Mouse (Mus musculus): ENCODE data around the gene Tha1.

Tha1 gene

GRCm38 (mm10) chr11:117880977-117881358 lies 7.7 kb upstream of the Tha1 start:
- no peak for DNase-seq (ENCODE audit: low spot score in 2 of 2)

- DNase-seq (ENCODE audit: low spot score in 2 of 2) = no peak
These were observed 7.2 kb upstream of the Tha1 start for GRCm38 (mm10) chr11:117880336-117880976.

- no peak for DNase-seq (ENCODE audit: low spot score in 2 of 2)
These were observed 6.4 kb upstream of the Tha1 start for GRCm38 (mm10) chr11:117879676-117880075.

GRCm38 (mm10) chr11:117878892-117879291 lies 5.6 kb upstream of the Tha1 start:
- no peak for DNase-seq (ENCODE audit: low spot score in 2 of 2)

GRCm38 (mm10) chr11:117877917-117878745 lies 4.8 kb upstream of the Tha1 start:
- no peak for DNase-seq (ENCODE audit: low spot score in 2 of 2)

- no peak for DNase-seq (ENCODE audit: low spot score in 2 of 2)
These were observed 2.4 kb upstream of the Tha1 start for GRCm38 (mm10) chr11:117875681-117876080.

GRCm38 (mm10) chr11:117874419-117874818 lies 1.1 kb upstream of the Tha1 start:
- DNase-seq (ENCODE audit: low spot score in 2 of 2) = no peak

- no peak for DNase-seq (ENCODE audit: low spot score in 2 of 2)
These were observed 1.2 kb downstream of the Tha1 start for GRCm38 (mm10) chr11:117871911-117872584.

- no peak for DNase-seq (ENCODE audit: low spot score in 2 of 2)
These were observed 1.9 kb downstream of the Tha1 start for GRCm38 (mm10) chr11:117871376-117871775.

- peak in 1 of 2 experiments; percentile 72 for DNase-seq (ENCODE audit: low spot score in 2 of 2)
These were observed 2.5 kb downstream of the Tha1 start for GRCm38 (mm10) chr11:117870688-117871365.

GRCm38 (mm10) chr11:117865988-117866387 lies 7.3 kb downstream of the Tha1 start:
- DNase-seq (ENCODE audit: low spot score in 2 of 2) = no peak

- no peak for DNase-seq (ENCODE audit: low spot score in 2 of 2)
These were observed 8.5 kb downstream of the Tha1 start for GRCm38 (mm10) chr11:117864805-117865204.

GRCm38 (mm10) chr11:117863174-117863856 lies 10.0 kb downstream of the Tha1 start:
- DNase-seq (ENCODE audit: low spot score in 2 of 2) = no peak

GRCm38 (mm10) chr11:117860601-117861000 lies 12.7 kb downstream of the Tha1 start, which contains the start of gene Tmem235:
Tmem235 (plus strand) TSS chr11:117860752.
- no peak for DNase-seq (ENCODE audit: low spot score in 2 of 2)

GRCm38 (mm10) chr11:117858392-117858791 lies 14.9 kb downstream of the Tha1 start:
- DNase-seq (ENCODE audit: low spot score in 2 of 2) = no peak

GRCm38 (mm10) chr11:117857462-117857861 lies 15.8 kb downstream of the Tha1 start:
- DNase-seq (ENCODE audit: low spot score in 2 of 2) = no peak

- no peak for DNase-seq (ENCODE audit: low spot score in 2 of 2)
These were observed 17.3 kb downstream of the Tha1 start for GRCm38 (mm10) chr11:117855975-117856374.

- no peak for DNase-seq (ENCODE audit: low spot score in 2 of 2)
These were observed 17.9 kb downstream of the Tha1 start for GRCm38 (mm10) chr11:117855360-117855759.

- no peak for DNase-seq (ENCODE audit: low spot score in 2 of 2)
These were observed 19.0 kb downstream of the Tha1 start for GRCm38 (mm10) chr11:117854241-117854640.

GRCm38 (mm10) chr11:117852875-117853274 lies 20.4 kb downstream of the Tha1 start:
- DNase-seq (ENCODE audit: low spot score in 2 of 2) = no peak

GRCm38 (mm10) chr11:117848985-117849671 lies 24.2 kb downstream of the Tha1 start, which contains the start of gene Birc5:
Birc5 (plus strand) TSS chr11:117849251.
- peak; percentile 89 to 95 for DNase-seq (ENCODE audit: low spot score in 2 of 2)
